Mouse (Mus musculus): ENCODE data around the gene Vmn1r131. TPM values are rescaled to one million over a fixed set of nuclear protein-coding genes. Genes with fewer than 3 reads are reported as not detected.

Gene Vmn1r131
- polyA plus RNA-seq (2012; rRNA removed; ENCODE audit: low replicate concordance) = not detected in 2 replicates

GRCm38 (mm10) chr7:21545990-21546389 is at the start of gene Vmn1r131:
Gene Vmn1r131, minus strand, starts transcription at chr7:21546090.

GRCm38 (mm10) chr7:21511480-21511879 is 34.4 kb downstream of the Vmn1r131 start, which contains the start of gene Vmn1r130:
Gene Vmn1r130, plus strand, starts transcription at chr7:21511780.

Other genes starting within 250 kb of the Vmn1r131 start
- not detected in 2 replicates for gene Vmn1r126, start 244.6 kb downstream of the Vmn1r131 start, polyA plus RNA-seq (2012; rRNA removed; ENCODE audit: low replicate concordance)
- gene Vmn1r127, start 226.2 kb downstream of the Vmn1r131 start, polyA plus RNA-seq (2012; rRNA removed; ENCODE audit: low replicate concordance) = not detected in 2 replicates
- not detected in 2 replicates for gene Vmn1r128, start 196.7 kb downstream of the Vmn1r131 start, polyA plus RNA-seq (2012; rRNA removed; ENCODE audit: low replicate concordance)
- gene Vmn1r129, start 184.8 kb downstream of the Vmn1r131 start, polyA plus RNA-seq (2012; rRNA removed; ENCODE audit: low replicate concordance) = not detected in 2 replicates
- not detected in 2 replicates for gene Gm6882, start 113.3 kb downstream of the Vmn1r131 start, polyA plus RNA-seq (2012; rRNA removed; ENCODE audit: low replicate concordance)
- gene Vmn1r130, start 34.3 kb downstream of the Vmn1r131 start, polyA plus RNA-seq (2012; rRNA removed; ENCODE audit: low replicate concordance) = not detected in 2 replicates
- gene Vmn1r132, start 68.0 kb upstream of the Vmn1r131 start, polyA plus RNA-seq (2012; rRNA removed; ENCODE audit: low replicate concordance) = not detected in 2 replicates
- gene Gm4175, start 215.4 kb upstream of the Vmn1r131 start, polyA plus RNA-seq (2012; rRNA removed; ENCODE audit: low replicate concordance) = not detected in 2 replicates

All from subcutaneous adipose tissue, adult 2 months (tissue).